Mouse (Mus musculus) midbrain, embryonic 10.5 days (tissue): Measurements from ENCODE around the gene Gm20695. TPM values are rescaled to one million over a fixed set of nuclear protein-coding genes. Genes with fewer than 3 reads are reported as not detected.
A peak's percentile ranks its signal among the peaks of the same experiment; 100 is the strongest.

Source experiments
- DNase-seq: peaks from one replicate; pipeline ENCODE4 v3.0.0-alpha.2; 2017; ENCODE audit warnings: low spot score
- H3K27ac ChIP-seq: fragments of 300-500 bp; sonication (generic); replicated peaks from 2 replicates; pipeline ENCODE4 v1.5.1; 2016; ENCODE audit warnings: mild to moderate bottlenecking
- H3K27me3 ChIP-seq: fragments of 300-500 bp; sonication (generic); 2 replicates; pipeline ENCODE4 v1.6.1; 2016; ENCODE audit warnings: low read depth, mild to moderate bottlenecking; ENCODE audit not compliant: poor library complexity, severe bottlenecking
- H3K36me3 ChIP-seq: fragments of 300-500 bp; sonication (generic); 2 replicates; pipeline ENCODE4 v1.6.1; 2016; ENCODE audit warnings: mild to moderate bottlenecking, moderate library complexity
- H3K4me1 ChIP-seq: fragments of 300-500 bp; sonication (generic); 2 replicates; pipeline ENCODE4 v1.6.1; 2016
- H3K4me3 ChIP-seq: fragments of 300-500 bp; sonication (generic); 2 replicates; pipeline ENCODE4 v1.5.1; 2016; ENCODE audit warnings: mild to moderate bottlenecking, moderate library complexity
- H3K9me3 ChIP-seq: fragments of 300-500 bp; sonication (generic); replicated peaks from 2 replicates; pipeline ENCODE4 v1.6.1; 2016; ENCODE audit warnings: mild to moderate bottlenecking
- WGBS: fragments of 180-500 bp; shearing (Covaris S2); methylation state at CpG from one replicate; pipeline ENCODE4 v1.1.7; 2016; 5-methylcytosine and 5-hydroxymethylcytosine counted together
- polyA plus RNA-seq: library from polyadenylated mRNA; unstranded; fragments of >200 nt; fragmentation: Nextera tagmentation; extraction: Ambion mirVana; gene quantifications from 2 replicates; pipeline ENCODE4 v1.2.1, GENCODE M21; 2016

Gene Gm20695
- polyA plus RNA-seq, 1 experiment from 2014 or later = 4.1 TPM

DNA sequence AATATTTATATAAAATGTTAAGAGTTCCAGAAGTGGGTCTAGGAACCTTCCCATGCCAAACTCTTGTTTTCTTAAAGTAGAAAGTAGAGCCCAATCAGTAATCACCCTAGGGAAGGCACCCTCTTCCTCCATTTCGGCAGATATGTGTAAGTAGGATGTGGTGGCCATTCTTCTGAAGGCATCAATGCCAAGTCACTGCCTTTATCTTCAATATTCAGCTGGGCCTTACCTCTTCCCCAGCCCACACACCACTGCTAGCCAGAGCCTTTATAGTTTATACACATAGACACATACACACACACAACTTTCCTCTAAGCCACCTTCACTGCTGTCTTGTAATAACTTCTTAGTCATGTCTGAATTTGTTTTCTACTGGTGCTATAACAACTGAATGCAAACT is 28.7 kb upstream of the Gm20695 start:
- WGBS = 92% methylated on average over 1 of the region's 1 CpGs
- no peak overlapping the region for H3K4me3 ChIP-seq
- H3K4me1 ChIP-seq = peaks cover 6% of the 10 kb centered on the region; the same call in 1 of the 2 replicates
- no peak for DNase-seq
- H3K36me3 ChIP-seq = peaks cover 4% of the 10 kb centered on the region
- H3K27me3 ChIP-seq = no peaks in the 10 kb centered on the region
- no peaks in the 10 kb centered on the region; the same call in 1 of the 2 replicates for H3K9me3 ChIP-seq
- H3K27ac ChIP-seq = no peak overlapping the region

DNA sequence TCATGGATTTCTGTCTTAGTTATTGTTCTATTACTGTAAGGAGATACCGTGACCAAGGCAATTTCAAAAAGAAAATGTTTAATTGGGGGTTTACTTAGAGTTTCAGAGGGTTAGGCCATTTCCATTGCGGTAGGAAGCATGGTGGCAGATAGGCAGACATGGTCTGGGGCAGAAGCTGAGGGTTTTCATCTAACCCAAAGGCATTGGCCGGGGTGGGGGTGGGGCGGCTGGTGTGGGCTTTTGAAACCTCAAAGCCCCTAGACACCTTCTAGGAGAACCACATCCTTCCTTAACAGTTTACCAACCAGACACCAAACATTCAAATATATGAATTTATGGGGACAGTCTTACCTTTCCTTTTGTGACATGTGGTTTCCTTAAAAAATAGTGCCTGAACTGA is 25.2 kb upstream of the Gm20695 start:
- H3K4me3 ChIP-seq = no peak overlapping the region
- no peak overlapping the region for H3K27ac ChIP-seq
- H3K36me3 ChIP-seq = peaks cover 31% of the 10 kb centered on the region
- H3K9me3 ChIP-seq = no peaks in the 10 kb centered on the region; the same call in 1 of the 2 replicates
- WGBS = 94% methylated on average over 4 of the region's 4 CpGs
- peaks cover 5% of the 10 kb centered on the region; the same call in 1 of the 2 replicates for H3K4me1 ChIP-seq
- DNase-seq = no peak
- H3K27me3 ChIP-seq = no peaks in the 10 kb centered on the region

DNA sequence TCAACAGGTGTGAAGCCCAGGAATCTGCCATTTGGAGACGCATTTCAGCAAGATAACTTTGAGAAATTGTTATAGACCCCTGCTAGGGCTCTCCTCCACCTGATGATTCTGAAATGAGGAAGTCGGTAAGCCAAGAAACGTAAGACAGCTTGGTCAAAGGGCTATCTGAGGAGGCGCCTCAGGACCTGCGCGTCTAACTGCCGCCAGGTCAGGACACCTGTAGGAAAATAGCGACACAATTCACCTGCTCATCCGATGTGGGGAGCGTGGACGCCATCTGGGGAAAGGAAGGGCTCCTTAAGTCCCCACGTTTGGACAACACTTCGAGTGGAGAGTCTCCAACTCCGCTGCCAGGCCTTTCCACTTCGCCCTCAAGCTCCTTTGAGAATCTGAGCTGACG is 12.6 kb upstream of the Gm20695 start:
- H3K27me3 ChIP-seq = no peaks in the 10 kb centered on the region
- H3K27ac ChIP-seq = peak overlapping the region; percentile 87
- no peaks in the 10 kb centered on the region for H3K9me3 ChIP-seq
- no peak for DNase-seq
- 3% methylated on average over 16 of the region's 16 CpGs for WGBS
- peaks cover 28% of the 10 kb centered on the region for H3K36me3 ChIP-seq
- H3K4me1 ChIP-seq = peaks cover 24% of the 10 kb centered on the region
- peak overlapping the region; percentile 73 for H3K4me3 ChIP-seq

DNA sequence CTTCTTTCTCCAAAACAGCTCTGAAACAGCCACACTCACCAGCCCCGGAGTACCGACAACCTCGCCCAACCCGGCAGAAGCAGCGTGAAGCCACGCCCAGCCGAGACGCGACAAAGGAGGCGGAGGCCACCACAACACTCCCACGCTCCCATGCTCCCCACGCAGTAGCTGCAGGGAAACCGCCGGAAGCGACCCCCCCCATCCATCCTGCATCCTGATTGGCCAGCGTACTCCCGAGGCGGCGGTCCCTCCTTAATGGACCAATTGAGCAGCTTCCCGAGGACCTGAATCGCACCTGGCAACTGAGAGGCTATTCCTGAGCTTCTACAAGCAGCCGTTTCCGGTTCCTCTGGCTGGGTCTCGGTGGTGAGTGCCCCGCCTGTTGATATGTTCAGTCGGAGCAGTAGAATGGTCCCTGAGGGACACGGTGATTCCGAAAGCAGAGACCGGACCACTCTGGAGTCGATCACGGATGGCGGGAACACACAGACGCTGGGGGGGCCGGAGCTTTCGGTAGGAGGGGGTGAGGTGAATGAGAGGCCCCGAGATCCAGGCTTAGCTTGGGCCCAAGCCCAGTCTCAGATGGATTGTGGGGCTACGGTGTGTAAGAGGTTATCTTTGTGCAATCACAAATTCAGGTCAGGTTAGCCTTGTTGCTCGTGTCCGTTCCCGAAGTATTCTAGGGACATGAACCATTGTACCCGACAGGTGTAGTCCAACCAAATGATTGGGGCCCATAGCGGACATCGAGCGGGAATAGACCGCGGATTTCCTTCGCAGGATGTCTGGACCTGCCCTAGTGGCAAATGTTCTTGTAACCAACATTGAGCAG is 12.0 kb upstream of the Gm20695 start, which contains the start of gene Naa60:
Gene Naa60, plus strand, starts transcription at position 160 of the 832 bp plus-strand sequence.
- Histone ChIP-seq H3K9me3 (no peaks in the 10 kb centered on the region), H3K27me3 (no peaks in the 10 kb centered on the region), H3K4me3 (peak within 1 kb of the TSS; percentile 73), H3K4me1 (peaks cover 24% of the 10 kb centered on the region), H3K36me3 (peaks cover 26% of the 10 kb centered on the region), H3K27ac (peak within 1 kb of the TSS; percentile 87)
- 5% methylated on average over 47 of the region's 47 CpGs for WGBS
- peak; percentile 92 for DNase-seq

DNA sequence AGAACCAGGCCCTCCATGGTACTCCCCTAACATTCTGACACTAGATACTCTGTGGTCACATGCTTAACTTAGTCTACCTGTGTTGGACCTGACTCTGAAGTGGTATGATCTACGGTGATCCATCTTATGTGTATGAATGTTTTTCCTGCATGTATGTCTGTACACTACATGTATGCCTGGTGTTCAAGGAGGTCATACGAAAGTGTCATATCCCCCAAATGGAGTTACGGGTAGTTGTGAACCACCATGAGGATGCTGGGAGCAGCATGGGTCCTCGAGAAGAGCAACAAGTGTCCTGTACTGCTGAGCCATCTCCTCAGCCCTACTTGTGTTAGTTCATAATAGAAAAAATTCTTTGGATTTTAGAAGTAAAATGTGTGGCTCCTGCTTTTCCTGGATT is 8.1 kb upstream of the Gm20695 start:
- Histone ChIP-seq H3K4me1 (peaks cover 19% of the 10 kb centered on the region), H3K27ac (no peak overlapping the region), H3K4me3 (no peak overlapping the region), H3K27me3 (no peaks in the 10 kb centered on the region), H3K9me3 (no peaks in the 10 kb centered on the region), H3K36me3 (peaks cover 30% of the 10 kb centered on the region; the same call in 1 of the 2 replicates)
- 94% methylated on average over 4 of the region's 4 CpGs for WGBS
- DNase-seq = no peak

DNA sequence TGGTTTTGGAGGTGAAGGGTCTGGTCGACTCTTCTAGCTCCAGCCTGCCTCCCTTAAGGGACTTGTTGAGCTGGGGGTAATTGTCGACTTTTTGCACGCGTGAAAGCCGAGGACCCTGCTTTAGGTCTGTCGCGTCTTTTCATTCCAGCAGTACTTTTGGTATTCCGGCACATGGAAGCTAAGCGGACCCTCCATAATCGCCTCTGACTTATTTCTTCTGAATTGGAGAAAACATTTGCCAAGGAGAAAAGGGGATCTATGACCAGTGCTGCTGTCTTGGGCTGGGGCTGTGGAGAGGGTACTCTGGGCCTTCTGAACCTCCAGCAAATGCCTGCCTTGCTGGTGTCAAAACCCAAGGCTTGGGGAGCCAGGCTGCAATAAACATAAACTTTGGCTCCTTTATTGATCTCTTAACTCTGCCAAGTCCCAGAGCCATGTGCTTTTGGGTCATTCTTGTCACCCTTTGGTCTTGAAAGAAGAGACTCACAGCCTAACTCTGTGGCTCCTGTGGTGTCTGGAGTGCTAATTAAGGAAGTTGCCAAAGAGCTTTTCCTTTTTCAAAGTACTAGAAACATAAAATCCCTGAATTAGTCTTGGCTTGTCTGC is 720 bp downstream of the Gm20695 start:
- WGBS = 5% methylated on average over 10 of the region's 10 CpGs
- no peak for DNase-seq
- Histone ChIP-seq H3K4me3 (peak overlapping the region; percentile 88), H3K36me3 (0 out of 2 replicates have a peak, but pooled peaks cover 17% of the 10 kb centered on the region), H3K9me3 (no peaks in the 10 kb centered on the region; the same call in 1 of the 2 replicates), H3K27ac (peak overlapping the region; percentile 93), H3K4me1 (peaks cover 14% of the 10 kb centered on the region), H3K27me3 (no peaks in the 10 kb centered on the region)

DNA sequence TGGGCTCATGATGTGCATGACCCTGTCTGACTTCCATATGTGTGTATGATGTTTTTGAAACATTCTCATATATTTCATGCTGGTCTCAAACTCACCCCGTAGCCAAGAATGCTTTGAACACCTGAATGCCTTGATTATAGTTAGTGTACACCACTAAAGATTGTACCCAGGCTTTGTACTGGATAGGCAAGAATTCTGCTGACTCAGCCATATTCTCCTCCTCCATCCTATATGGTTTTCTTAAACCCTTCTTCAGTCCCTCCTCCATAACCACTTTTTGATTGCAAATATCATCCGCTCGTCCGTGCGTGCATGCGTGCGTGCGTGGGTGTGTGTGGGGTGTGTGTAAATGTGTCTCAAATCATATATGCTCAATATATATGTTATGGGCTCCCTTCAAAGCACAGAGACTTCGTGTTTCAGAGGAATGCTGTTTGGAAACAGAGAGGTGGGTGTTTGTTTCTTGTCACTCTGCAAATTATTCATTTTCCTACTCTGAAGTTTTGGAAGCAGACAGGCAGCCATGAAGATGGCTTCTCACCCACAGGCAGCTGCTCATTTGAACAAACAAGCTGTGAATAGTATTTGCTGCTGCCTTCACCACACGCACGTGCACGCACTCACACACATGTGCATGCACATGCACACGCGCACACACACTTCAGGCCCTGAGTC is 7.3 kb downstream of the Gm20695 start:
- no peak overlapping the region for H3K27ac ChIP-seq
- no peaks in the 10 kb centered on the region for H3K9me3 ChIP-seq
- H3K27me3 ChIP-seq = no peaks in the 10 kb centered on the region
- H3K4me1 ChIP-seq = no peaks in the 10 kb centered on the region
- no peak overlapping the region for H3K4me3 ChIP-seq
- 95% methylated on average over 14 of the region's 14 CpGs for WGBS
- H3K36me3 ChIP-seq = peaks cover 21% of the 10 kb centered on the region
- no peak for DNase-seq

DNA sequence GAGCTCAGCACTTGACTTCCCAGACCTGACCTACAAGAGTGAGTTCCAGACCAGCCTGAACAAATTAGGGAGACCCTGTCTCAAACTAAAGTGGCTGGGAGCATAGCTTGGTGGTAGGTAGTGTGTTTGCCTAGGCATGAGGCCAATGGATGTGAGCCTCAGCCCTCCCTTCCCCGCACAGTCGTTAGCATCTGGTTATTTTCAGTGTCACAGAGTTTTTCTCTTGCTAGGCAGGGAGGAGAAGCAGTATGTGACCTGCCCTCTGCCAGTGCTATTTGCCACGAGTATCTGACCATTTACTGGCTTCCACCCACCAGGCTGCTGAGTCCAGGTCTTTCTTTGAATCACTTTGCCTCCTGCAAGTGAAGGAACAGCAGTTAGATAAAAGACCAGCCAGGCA is 9.3 kb downstream of the Gm20695 start:
- WGBS = 91% methylated on average over 3 of the region's 3 CpGs
- peaks cover 41% of the 10 kb centered on the region for H3K36me3 ChIP-seq
- H3K4me3 ChIP-seq = no peak overlapping the region
- H3K27me3 ChIP-seq = no peaks in the 10 kb centered on the region
- H3K27ac ChIP-seq = no peak overlapping the region
- H3K4me1 ChIP-seq = no peaks in the 10 kb centered on the region
- no peaks in the 10 kb centered on the region for H3K9me3 ChIP-seq
- no peak for DNase-seq

DNA sequence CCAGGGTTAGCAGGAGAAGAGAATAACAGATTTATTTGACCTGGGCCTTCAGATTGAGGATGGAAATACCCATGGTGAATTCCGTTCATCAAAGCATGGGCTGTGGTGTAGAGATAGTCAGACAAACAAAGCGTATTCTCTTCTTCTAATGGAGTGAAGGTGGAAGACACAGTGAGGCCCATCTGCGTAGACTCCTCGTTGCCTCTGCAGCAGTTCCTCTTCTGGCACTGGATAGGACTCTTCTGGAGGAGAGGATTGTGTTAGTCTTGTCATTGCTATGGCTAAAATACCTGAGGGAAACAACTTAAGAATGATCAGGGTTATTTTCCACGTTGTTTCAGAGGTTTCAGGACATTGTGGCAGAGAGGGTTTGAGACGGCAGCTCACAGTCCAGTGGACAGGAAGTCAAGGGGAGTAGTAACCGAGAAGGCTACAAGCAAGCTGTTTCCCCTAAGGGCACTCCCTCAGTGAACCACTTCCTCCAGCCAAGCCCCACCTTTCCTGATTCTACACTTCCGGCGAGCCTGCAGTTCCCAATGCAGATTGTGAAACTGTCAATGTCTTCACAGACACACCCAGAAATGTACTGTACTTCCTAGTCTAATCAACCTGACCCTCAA is 10.8 kb downstream of the Gm20695 start:
- Histone ChIP-seq H3K4me1 (no peaks in the 10 kb centered on the region), H3K36me3 (peaks cover 56% of the 10 kb centered on the region)

DNA sequence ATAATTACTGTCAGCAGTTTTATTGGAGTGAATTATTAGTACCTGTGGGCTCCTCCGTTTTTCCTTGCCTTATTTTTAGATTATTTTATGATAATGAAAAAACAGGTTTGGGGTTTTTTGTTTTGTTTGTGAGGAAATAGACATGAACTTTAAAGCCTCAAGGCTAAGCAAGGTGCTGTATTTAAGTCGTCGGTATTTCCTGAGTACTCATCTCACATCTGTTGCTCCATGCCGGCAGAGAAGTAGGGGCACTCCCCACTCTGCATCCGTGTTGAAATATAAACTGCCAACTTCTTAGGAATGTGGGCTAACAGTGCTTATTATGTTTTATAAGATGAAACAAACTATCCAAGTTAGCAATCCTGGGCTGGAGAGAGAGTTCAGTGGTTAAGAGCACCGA is 11.6 kb downstream of the Gm20695 start:
- no peak overlapping the region for H3K27ac ChIP-seq
- WGBS = 85% methylated on average over 6 of the region's 6 CpGs

More for the DNA sequence above, 10.8 kb downstream of the Gm20695 start:
- no peaks in the 10 kb centered on the region for H3K27me3 ChIP-seq
- WGBS = 85% methylated on average over 9 of the region's 9 CpGs
- DNase-seq = no peak
- H3K9me3 ChIP-seq = no peaks in the 10 kb centered on the region
- H3K4me3 ChIP-seq = no peak overlapping the region
- H3K27ac ChIP-seq = no peak overlapping the region

DNA sequence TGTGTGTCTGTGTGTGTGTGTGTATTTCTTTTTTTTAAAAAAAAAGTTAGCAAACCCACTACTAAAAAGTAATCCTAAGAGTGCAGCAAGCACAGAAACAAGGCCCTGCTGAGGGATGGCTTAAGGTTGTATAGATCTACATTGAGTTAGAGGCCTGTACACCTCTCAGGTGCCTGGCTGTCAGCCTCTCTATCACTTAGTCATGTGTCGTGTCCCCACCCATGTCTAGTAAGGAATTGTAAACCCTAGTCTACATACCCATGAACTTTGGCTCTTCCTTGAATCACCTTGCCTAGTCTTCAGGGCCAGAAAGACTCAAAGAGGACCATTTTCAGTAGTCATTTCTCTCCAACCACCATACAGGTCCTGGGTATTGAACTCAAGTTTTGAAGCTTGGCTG is 12.1 kb downstream of the Gm20695 start:
- Histone ChIP-seq H3K4me3 (no peak overlapping the region), H3K27ac (no peak overlapping the region), H3K36me3 (peaks cover 69% of the 10 kb centered on the region), H3K27me3 (no peaks in the 10 kb centered on the region), H3K4me1 (no peaks in the 10 kb centered on the region), H3K9me3 (no peaks in the 10 kb centered on the region)
- DNase-seq = no peak
- WGBS = 95% methylated on average over 1 of the region's 1 CpGs

More for the DNA sequence above, 11.6 kb downstream of the Gm20695 start:
- Histone ChIP-seq H3K4me1 (no peaks in the 10 kb centered on the region), H3K9me3 (no peaks in the 10 kb centered on the region), H3K27me3 (no peaks in the 10 kb centered on the region), H3K36me3 (peaks cover 64% of the 10 kb centered on the region), H3K4me3 (no peak overlapping the region)
- DNase-seq = no peak

DNA sequence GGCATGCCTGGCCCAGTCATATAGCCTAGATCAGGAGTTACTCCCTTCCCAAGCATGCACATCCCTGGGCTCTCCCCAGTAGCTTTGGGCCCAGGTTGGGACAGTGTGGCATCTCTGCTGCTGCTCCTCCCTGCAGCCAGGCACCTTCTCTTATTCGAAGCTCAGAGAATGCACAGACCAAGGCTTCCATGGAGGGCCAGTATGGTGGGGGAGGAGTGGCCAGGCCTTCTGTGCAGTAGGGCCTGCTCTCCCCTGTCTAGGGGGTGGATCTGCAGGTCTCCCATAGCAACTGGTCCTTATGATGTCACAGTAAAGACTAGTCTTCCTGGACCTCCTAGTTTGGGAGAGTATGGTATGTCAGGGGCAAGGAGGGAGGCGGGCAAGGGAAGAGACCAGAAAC is 23.0 kb downstream of the Gm20695 start:
- Histone ChIP-seq H3K9me3 (no peaks in the 10 kb centered on the region), H3K4me1 (peaks cover 25% of the 10 kb centered on the region), H3K27me3 (no peaks in the 10 kb centered on the region), H3K27ac (no peak overlapping the region), H3K36me3 (peaks cover 49% of the 10 kb centered on the region), H3K4me3 (0 out of 2 replicates have a peak overlapping the region, but pooled peaks have one; percentile 62)
- no peak for DNase-seq
- 70% methylated on average over 2 of the region's 2 CpGs for WGBS
